Mouse (Mus musculus): ENCODE results near the gene Nxnl1. TPM values are rescaled to one million over a fixed set of nuclear protein-coding genes. Genes with fewer than 3 reads are reported as not detected.
A peak's percentile ranks its signal among the peaks of the same experiment; 100 is the strongest.
"Not testable (repeated sequence)": the region's sequence is repeated elsewhere in the genome, so short reads cannot be mapped to it uniquely, and the experiment has no call there.

Nxnl1 gene
- polyA plus RNA-seq, 1 experiment from 2014 or later = 0.10 TPM

GRCm38 (mm10) chr8:71530735-71531467 lies 35.5 kb downstream of the Nxnl1 start:
- H3K4me1 ChIP-seq (replicated peaks; ENCODE audit: control insufficient read depth, insufficient read depth, low read length) = peaks cover 14% of the 10 kb centered on the region
- H3K4me3 ChIP-seq (ENCODE audit: low read length); H3K9me3 ChIP-seq (ENCODE audit: control insufficient read depth, low read length); H3K4me2 ChIP-seq (ENCODE audit: low read depth, low read length); H3K27ac ChIP-seq (ENCODE audit: low read length); ATAC-seq (ENCODE audit: low read depth); H3K9ac ChIP-seq (ENCODE audit: low read length); H3K27me3 ChIP-seq (ENCODE audit: control insufficient read depth, insufficient read depth, low read depth, low read length); H3K36me3 ChIP-seq (ENCODE audit: control insufficient read depth, insufficient read depth, low read length): not testable (repeated sequence)
- WGBS = 73% methylated on average over 5 of the region's 12 CpGs

GRCm38 (mm10) chr8:71528362-71529073 lies 37.9 kb downstream of the Nxnl1 start:
- H3K36me3 ChIP-seq (ENCODE audit: control insufficient read depth, insufficient read depth, low read length) = no peaks in the 10 kb centered on the region
- no peak overlapping the region for H3K4me3 ChIP-seq (ENCODE audit: low read length)
- no peaks in the 10 kb centered on the region for H3K9me3 ChIP-seq (ENCODE audit: control insufficient read depth, low read length)
- peaks cover 20% of the 10 kb centered on the region for H3K4me1 ChIP-seq (replicated peaks; ENCODE audit: control insufficient read depth, insufficient read depth, low read length)
- peaks cover 10% of the 10 kb centered on the region; the same call in 1 of the 2 replicates for H3K27me3 ChIP-seq (ENCODE audit: control insufficient read depth, insufficient read depth, low read depth, low read length)
- peak; percentile 86 for ATAC-seq (ENCODE audit: low read depth)
- H3K27ac ChIP-seq (ENCODE audit: low read length) = peak overlapping the region; percentile 96
- peak overlapping the region; percentile 28; the same call in 1 of the 2 replicates for H3K9ac ChIP-seq (ENCODE audit: low read length)
- H3K4me2 ChIP-seq (ENCODE audit: low read depth, low read length) = peak overlapping the region; percentile 17; the same call in 1 of the 2 replicates
- 66% methylated on average over 11 of the region's 11 CpGs for WGBS

- Histone ChIP-seq H3K27ac (ENCODE audit: low read length) (peak overlapping the region; percentile 96), H3K27me3 (ENCODE audit: control insufficient read depth, insufficient read depth, low read depth, low read length) (peaks cover 10% of the 10 kb centered on the region; the same call in 1 of the 2 replicates), H3K4me1 (replicated peaks; ENCODE audit: control insufficient read depth, insufficient read depth, low read length) (peaks cover 20% of the 10 kb centered on the region), H3K4me2 (ENCODE audit: low read depth, low read length) (no peak overlapping the region), H3K9ac (ENCODE audit: low read length) (no peak overlapping the region), H3K36me3 (ENCODE audit: control insufficient read depth, insufficient read depth, low read length) (no peaks in the 10 kb centered on the region), H3K4me3 (ENCODE audit: low read length) (no peak overlapping the region), H3K9me3 (ENCODE audit: control insufficient read depth, low read length) (no peaks in the 10 kb centered on the region)
- ATAC-seq (ENCODE audit: low read depth) = no peak
- WGBS = 43% methylated on average over 3 of the region's 3 CpGs
These were observed 39.1 kb downstream of the Nxnl1 start for GRCm38 (mm10) chr8:71527162-71527870.

GRCm38 (mm10) chr8:71526272-71526671 lies 40.1 kb downstream of the Nxnl1 start:
- no peaks in the 10 kb centered on the region for H3K36me3 ChIP-seq (ENCODE audit: control insufficient read depth, insufficient read depth, low read length)
- H3K27me3 ChIP-seq (ENCODE audit: control insufficient read depth, insufficient read depth, low read depth, low read length) = peaks cover 10% of the 10 kb centered on the region; the same call in 1 of the 2 replicates
- H3K4me2 ChIP-seq (ENCODE audit: low read depth, low read length) = no peak overlapping the region
- H3K9me3 ChIP-seq (ENCODE audit: control insufficient read depth, low read length) = no peaks in the 10 kb centered on the region
- peaks cover 23% of the 10 kb centered on the region for H3K4me1 ChIP-seq (replicated peaks; ENCODE audit: control insufficient read depth, insufficient read depth, low read length)
- 17% methylated on average over 6 of the region's 6 CpGs for WGBS
- H3K4me3 ChIP-seq (ENCODE audit: low read length) = no peak overlapping the region
- no peak overlapping the region for H3K9ac ChIP-seq (ENCODE audit: low read length)
- no peak for ATAC-seq (ENCODE audit: low read depth)
- H3K27ac ChIP-seq (ENCODE audit: low read length) = peak overlapping the region; percentile 96; the same call in 1 of the 2 replicates

- Histone ChIP-seq H3K27me3 (ENCODE audit: control insufficient read depth, insufficient read depth, low read depth, low read length) (peaks cover 10% of the 10 kb centered on the region; the same call in 1 of the 2 replicates), H3K9ac (ENCODE audit: low read length) (peak within 1 kb of the TSS; percentile 32), H3K27ac (ENCODE audit: low read length) (peak within 1 kb of the TSS; percentile 96), H3K9me3 (ENCODE audit: control insufficient read depth, low read length) (no peaks in the 10 kb centered on the region), H3K4me3 (ENCODE audit: low read length) (no peak within 1 kb of the TSS), H3K4me2 (ENCODE audit: low read depth, low read length) (peak within 1 kb of the TSS; percentile 22; the same call in 1 of the 2 replicates), H3K4me1 (replicated peaks; ENCODE audit: control insufficient read depth, insufficient read depth, low read length) (peaks cover 24% of the 10 kb centered on the region), H3K36me3 (ENCODE audit: control insufficient read depth, insufficient read depth, low read length) (no peaks in the 10 kb centered on the region)
- no peak for ATAC-seq (ENCODE audit: low read depth)
- WGBS = 14% methylated on average over 46 of the region's 46 CpGs
These were observed 41.0 kb downstream of the Nxnl1 start, which contains the start of gene Ccdc194 for GRCm38 (mm10) chr8:71525226-71526050. Gene Ccdc194 (minus strand): TSS chr8:71525711.

- Histone ChIP-seq H3K4me3 (ENCODE audit: low read length) (no peak overlapping the region), H3K27me3 (ENCODE audit: control insufficient read depth, insufficient read depth, low read depth, low read length) (peaks cover 10% of the 10 kb centered on the region; the same call in 1 of the 2 replicates), H3K9me3 (ENCODE audit: control insufficient read depth, low read length) (no peaks in the 10 kb centered on the region), H3K36me3 (ENCODE audit: control insufficient read depth, insufficient read depth, low read length) (no peaks in the 10 kb centered on the region), H3K9ac (ENCODE audit: low read length) (peak overlapping the region; percentile 30; the same call in 1 of the 2 replicates), H3K4me2 (ENCODE audit: low read depth, low read length) (0 out of 2 replicates have a peak overlapping the region, but pooled peaks have one; percentile 24), H3K4me1 (replicated peaks; ENCODE audit: control insufficient read depth, insufficient read depth, low read length) (peaks cover 21% of the 10 kb centered on the region), H3K27ac (ENCODE audit: low read length) (no peak overlapping the region)
- 2% methylated on average over 17 of the region's 17 CpGs for WGBS
- peak; percentile 86 for ATAC-seq (ENCODE audit: low read depth)
These were observed 44.8 kb downstream of the Nxnl1 start for GRCm38 (mm10) chr8:71521634-71522033.

- H3K4me1 ChIP-seq (replicated peaks; ENCODE audit: control insufficient read depth, insufficient read depth, low read length) = peaks cover 12% of the 10 kb centered on the region
- H3K9me3 ChIP-seq (ENCODE audit: control insufficient read depth, low read length); ATAC-seq (ENCODE audit: low read depth); H3K27me3 ChIP-seq (ENCODE audit: control insufficient read depth, insufficient read depth, low read depth, low read length); H3K9ac ChIP-seq (ENCODE audit: low read length); H3K4me2 ChIP-seq (ENCODE audit: low read depth, low read length); H3K4me3 ChIP-seq (ENCODE audit: low read length); H3K36me3 ChIP-seq (ENCODE audit: control insufficient read depth, insufficient read depth, low read length); H3K27ac ChIP-seq (ENCODE audit: low read length): not testable (repeated sequence)
- WGBS = 34% methylated on average over 9 of the region's 10 CpGs
These were observed 47.2 kb downstream of the Nxnl1 start for GRCm38 (mm10) chr8:71519037-71519825.

GRCm38 (mm10) chr8:71516786-71517185 lies 49.6 kb downstream of the Nxnl1 start:
- Histone ChIP-seq H3K9me3 (ENCODE audit: control insufficient read depth, low read length) (no peaks in the 10 kb centered on the region), H3K4me2 (ENCODE audit: low read depth, low read length) (no peak overlapping the region), H3K36me3 (ENCODE audit: control insufficient read depth, insufficient read depth, low read length) (no peaks in the 10 kb centered on the region), H3K27ac (ENCODE audit: low read length) (peak overlapping the region; percentile 53; the same call in 1 of the 2 replicates), H3K4me1 (replicated peaks; ENCODE audit: control insufficient read depth, insufficient read depth, low read length) (peaks cover 14% of the 10 kb centered on the region), H3K4me3 (ENCODE audit: low read length) (no peak overlapping the region), H3K9ac (ENCODE audit: low read length) (no peak overlapping the region), H3K27me3 (ENCODE audit: control insufficient read depth, insufficient read depth, low read depth, low read length) (no peaks in the 10 kb centered on the region)
- peak; percentile 11; the same call in 1 of the 2 replicates for ATAC-seq (ENCODE audit: low read depth)
- WGBS = 10% methylated on average over 6 of the region's 6 CpGs
